ENCODE assay signal across 8 mouse cellular contexts in genomic region chr15:77150424-77150841, GRCm38 (mm10).
DNase-seq lines count a peak whose midpoint lies in the region; ATAC-seq and TF ChIP-seq lines count a peak whose summit lies in the region.

No protein-coding gene starts in this region.

- H3K4me2 ChIP-seq in forebrain, postnatal 0 days (ENCODE audit: low read depth), result peak overlapping the region; percentile 88
- peak overlapping the region; percentile 58 for H3K4me2 ChIP-seq in intestine, embryonic 15.5 days (replicated peaks)
- H3K4me2 ChIP-seq in midbrain, embryonic 12.5 days (replicated peaks), result peak overlapping the region; percentile 63

- 3% methylated on average over 3 of the region's 3 CpGs for WGBS in forebrain, postnatal 0 days
- 6% methylated on average over 3 of the region's 3 CpGs for WGBS in intestine, embryonic 15.5 days
- 11% methylated on average over 3 of the region's 3 CpGs for WGBS in midbrain, embryonic 12.5 days

- no peak for ATAC-seq in forebrain, postnatal 0 days
- peak; percentile 23 for ATAC-seq in intestine, embryonic 15.5 days
- no peak for ATAC-seq in midbrain, embryonic 12.5 days (ENCODE audit: low FRiP score, low read depth)
- ATAC-seq in inflammation-experienced regulatory T-cells, adult 6 months, result no peak

- peak overlapping the region; percentile 74 for H3K9ac ChIP-seq in forebrain, postnatal 0 days
- peak overlapping the region; percentile 39 for H3K9ac ChIP-seq in intestine, embryonic 15.5 days
- peak overlapping the region; percentile 77 for H3K9ac ChIP-seq in midbrain, embryonic 12.5 days (replicated peaks)

- no peaks in the 10 kb centered on the region for H3K9me3 ChIP-seq in forebrain, postnatal 0 days (ENCODE audit: low read length)
- no peaks in the 10 kb centered on the region for H3K9me3 ChIP-seq in intestine, embryonic 15.5 days
- H3K9me3 ChIP-seq in midbrain, embryonic 12.5 days, result no peaks in the 10 kb centered on the region

- peak overlapping the region; percentile 64 for H3K4me3 ChIP-seq in forebrain, postnatal 0 days (ENCODE audit: low read depth, low read length)
- H3K4me3 ChIP-seq in intestine, embryonic 15.5 days (replicated peaks), result peak overlapping the region; percentile 28
- H3K4me3 ChIP-seq in midbrain, embryonic 12.5 days, result peak overlapping the region; percentile 56

- no peak for TF ChIP-seq CTCF in forebrain, postnatal 0 days (IDR thresholded peaks at IDR 0.05; ENCODE audit: low read depth)

- H3K27me3 ChIP-seq in forebrain, postnatal 0 days (ENCODE audit: insufficient read depth, low read length), result no peaks in the 10 kb centered on the region
- H3K27me3 ChIP-seq in intestine, embryonic 15.5 days (replicated peaks), result no peaks in the 10 kb centered on the region
- no peaks in the 10 kb centered on the region for H3K27me3 ChIP-seq in midbrain, embryonic 12.5 days

- peaks cover 17% of the 10 kb centered on the region for H3K4me1 ChIP-seq in forebrain, postnatal 0 days (ENCODE audit: insufficient read depth)
- H3K4me1 ChIP-seq in intestine, embryonic 15.5 days (replicated peaks), result peaks cover 31% of the 10 kb centered on the region
- H3K4me1 ChIP-seq in midbrain, embryonic 12.5 days, result peaks cover 37% of the 10 kb centered on the region

- DNase-seq in layer of hippocampus, postnatal 36 days, result peak; percentile 24 to 34
- DNase-seq in layer of hippocampus, adult 9-10 months (ENCODE audit: low spot score), result no peak
- peak; percentile 59 to 62 for DNase-seq in cerebellum, adult 18-20 months
- peak; percentile 39 for DNase-seq in forebrain, postnatal 0 days
- no peak for DNase-seq in thymus, postnatal 36 days

- peak overlapping the region; percentile 80 for H3K27ac ChIP-seq in forebrain, postnatal 0 days (ENCODE audit: low read depth, low read length)
- peak overlapping the region; percentile 90 for H3K27ac ChIP-seq in intestine, embryonic 15.5 days
- peak overlapping the region; percentile 85 for H3K27ac ChIP-seq in midbrain, embryonic 12.5 days (replicated peaks)

- no peaks in the 10 kb centered on the region for H3K36me3 ChIP-seq in forebrain, postnatal 0 days (ENCODE audit: insufficient read depth)
- H3K36me3 ChIP-seq in intestine, embryonic 15.5 days, result no peaks in the 10 kb centered on the region
- H3K36me3 ChIP-seq in midbrain, embryonic 12.5 days, result peaks cover 2% of the 10 kb centered on the region; the same call in 1 of the 2 replicates

Comparison
In these comparisons a context has a peak if more than half of its experiments do, and no peak if none do; other contexts are left out.
1. DNase-seq: peak in layer of hippocampus, postnatal 36 days (2 of 2), cerebellum, adult 18-20 months (2 of 2) and forebrain, postnatal 0 days (single experiment); none in layer of hippocampus, adult 9-10 months (single experiment) and thymus, postnatal 36 days (0 of 2).
2. Peak in every context shown above with its lines, with median percentiles within 50 percentile points of each other: H3K27ac ChIP-seq, H3K4me2 ChIP-seq, H3K4me3 ChIP-seq and H3K9ac ChIP-seq.